Mouse (Mus musculus) limb, embryonic 14.5 days (tissue): ENCODE results near the gene Ifnl3. TPM values are rescaled to one million over a fixed set of nuclear protein-coding genes. Genes with fewer than 3 reads are reported as not detected.
"Not testable (repeated sequence)": the region's sequence is repeated elsewhere in the genome, so short reads cannot be mapped to it uniquely, and the experiment has no call there.

Experiments
- ATAC-seq: fragments of 200-750 bp; cut with Nextera tagmentation; 2 replicates; pipeline ENCODE4 v1.8.0; 2017; ENCODE audit warnings: low read depth, moderate number of reproducible peaks, moderate TSS enrichment; ENCODE audit not compliant: low FRiP score
- DNase-seq: peaks from one replicate; pipeline ENCODE4 v3.0.0-alpha.2; 2015; ENCODE audit warnings: low spot score
- H3K27ac ChIP-seq: fragments of 300-500 bp; sonication (generic); replicated peaks from 2 replicates; pipeline ENCODE4 v1.5.1; 2014; ENCODE audit warnings: low read depth, mild to moderate bottlenecking, low read length, moderate library complexity, mixed read lengths
- H3K27me3 ChIP-seq: fragments of 300-500 bp; sonication (generic); 2 replicates; pipeline ENCODE4 v1.6.1; 2014; ENCODE audit warnings: low read length, mixed read lengths; ENCODE audit not compliant: control insufficient read depth, insufficient read depth
- H3K36me3 ChIP-seq: fragments of 300-500 bp; sonication (generic); 2 replicates; pipeline ENCODE4 v1.6.1; 2014; ENCODE audit warnings: mild to moderate bottlenecking, low read length, moderate library complexity, mixed read lengths; ENCODE audit not compliant: control insufficient read depth, insufficient read depth
- H3K4me1 ChIP-seq: fragments of 300-500 bp; sonication (generic); 2 replicates; pipeline ENCODE4 v1.6.1; 2014; ENCODE audit warnings: antibody characterized with exemption, low read length, mixed read lengths; ENCODE audit not compliant: control insufficient read depth, insufficient read depth
- H3K4me2 ChIP-seq: fragments of 300-500 bp; sonication (generic); replicated peaks from 2 replicates; pipeline ENCODE4 v1.6.1; 2014; ENCODE audit warnings: low read depth, mild to moderate bottlenecking, low read length, moderate library complexity; ENCODE audit not compliant: severe bottlenecking
- H3K4me3 ChIP-seq: fragments of 300-500 bp; sonication (generic); replicated peaks from 2 replicates; pipeline ENCODE4 v1.5.1; 2014; ENCODE audit warnings: low read length
- H3K9ac ChIP-seq: fragments of 300-500 bp; sonication (generic); 2 replicates; pipeline ENCODE4 v1.6.1; 2014; ENCODE audit warnings: mild to moderate bottlenecking, low read depth, low read length, moderate library complexity; ENCODE audit not compliant: severe bottlenecking
- H3K9me3 ChIP-seq: fragments of 300-500 bp; sonication (generic); 2 replicates; pipeline ENCODE4 v1.6.1; 2016; ENCODE audit warnings: low read length; ENCODE audit not compliant: control insufficient read depth
- POLR2A ChIP-seq: fragments of 200-500 bp; IDR thresholded peaks from 2 replicates; pipeline ENCODE4 v1.8.0; 2012; ENCODE audit warnings: inconsistent platforms, mild to moderate bottlenecking, moderate library complexity, borderline replicate concordance; ENCODE audit not compliant: insufficient read depth, insufficient read length; ENCODE audit errors: extremely low read depth
- WGBS: fragments of 180-500 bp; shearing (Covaris S2); extraction: QIAGEN DNeasy Blood & Tissue Kit; methylation state at CpG from one replicate; pipeline ENCODE4 v1.1.7; 2014; 5-methylcytosine and 5-hydroxymethylcytosine counted together
- polyA plus RNA-seq, 2 experiments: library from polyadenylated mRNA; depleted of rRNA in 1 of 2; stranded (reverse) in 1 of 2; unstranded in 1 of 2; fragments of >200 nt; fragmentation: Nextera tagmentation in 1 of 2; extraction: Ambion mirVana in 1 of 2; gene quantifications; 2 replicates each; pipeline versions ENCODE4 v1.2.1 to v1.2.3; 2012 to 2014

Gene Ifnl3
- not detected in 2 replicates for polyA plus RNA-seq (2012; rRNA removed)
- not detected in 2 replicates for polyA plus RNA-seq (2014; fragmentation: Nextera tagmentation; extraction: Ambion mirVana)

DNA sequence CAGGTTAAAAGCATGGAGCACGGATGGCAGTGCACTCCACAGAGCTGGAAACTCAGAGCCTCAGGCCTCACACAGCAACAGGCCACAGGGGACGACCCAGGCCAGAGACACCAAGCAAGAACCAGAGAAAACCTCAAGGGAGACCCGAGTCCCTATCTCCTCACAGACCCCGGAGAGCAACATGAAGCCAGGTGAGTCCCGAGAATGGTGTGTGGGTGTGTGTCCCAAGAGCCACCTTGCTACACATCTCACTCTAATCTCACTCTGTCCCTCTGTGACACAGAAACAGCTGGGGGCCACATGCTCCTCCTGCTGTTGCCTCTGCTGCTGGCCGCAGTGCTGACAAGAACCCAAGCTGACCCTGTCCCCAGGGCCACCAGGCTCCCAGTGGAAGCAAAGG is at the start of gene Ifnl3:
Ifnl3 (plus strand) TSS at position 301 of the 400 bp plus-strand sequence.
- not testable (repeated sequence) for H3K9me3 ChIP-seq, DNase-seq, ATAC-seq, H3K4me3 ChIP-seq, H3K27me3 ChIP-seq, H3K27ac ChIP-seq, H3K9ac ChIP-seq, H3K4me2 ChIP-seq, H3K4me1 ChIP-seq, H3K36me3 ChIP-seq
- WGBS, result 72% methylated on average over 5 of the region's 6 CpGs

DNA sequence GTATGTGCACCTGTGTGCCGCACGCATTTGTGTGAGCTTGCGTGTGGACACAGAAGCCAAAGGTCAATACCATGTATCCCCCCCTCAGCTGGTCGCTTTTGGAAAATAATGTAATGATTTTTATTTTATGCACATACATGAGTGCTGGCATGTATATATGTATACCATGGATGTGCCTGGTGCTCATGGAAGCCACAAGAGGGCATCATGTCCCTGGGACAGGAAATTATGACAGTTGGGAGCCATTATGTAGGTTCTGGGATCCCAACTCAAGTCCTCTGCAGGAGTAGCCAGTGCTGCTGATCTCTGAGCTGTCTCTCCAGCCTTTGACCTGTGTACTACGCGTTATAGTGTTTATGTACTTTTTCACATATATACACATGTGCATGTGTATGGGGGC is 46.4 kb upstream of the Ifnl3 start:
- no peak for TF ChIP-seq POLR2A
- no peak for DNase-seq
- 86% methylated on average over 6 of the region's 6 CpGs for WGBS
- Histone ChIP-seq H3K27ac (no peak overlapping the region), H3K9me3 (no peaks in the 10 kb centered on the region), H3K4me2 (no peak overlapping the region), H3K4me3 (no peak overlapping the region), H3K27me3 (no peaks in the 10 kb centered on the region), H3K36me3 (no peaks in the 10 kb centered on the region), H3K4me1 (no peaks in the 10 kb centered on the region), H3K9ac (no peak overlapping the region)
- no peak for ATAC-seq

DNA sequence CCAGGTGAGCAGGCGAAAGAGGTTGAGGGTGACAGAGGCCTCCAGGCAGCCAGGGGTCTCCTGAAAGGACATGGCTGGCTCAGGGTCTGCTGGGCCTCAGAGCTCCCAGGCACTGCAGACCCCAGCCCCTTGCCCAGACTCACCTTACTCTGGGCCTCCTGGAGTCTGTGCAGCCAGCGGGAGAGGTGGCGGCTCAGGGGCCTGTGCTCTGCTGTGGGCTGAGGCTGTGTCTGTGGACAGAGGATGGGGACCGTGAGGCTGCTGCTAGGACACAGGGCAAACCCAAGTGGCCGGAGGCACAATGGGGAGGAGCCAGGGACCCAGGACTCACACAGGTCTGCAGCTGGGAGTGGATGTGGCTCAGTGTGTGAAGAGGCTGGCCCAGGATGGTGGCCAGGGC is 45.3 kb upstream of the Ifnl3 start:
- TF ChIP-seq POLR2A, result no peak
- Histone ChIP-seq H3K4me2 (no peak overlapping the region), H3K4me1 (no peaks in the 10 kb centered on the region), H3K9me3 (no peaks in the 10 kb centered on the region), H3K9ac (no peak overlapping the region; the same call in 1 of the 2 replicates), H3K36me3 (no peaks in the 10 kb centered on the region), H3K27ac (no peak overlapping the region), H3K27me3 (no peaks in the 10 kb centered on the region), H3K4me3 (no peak overlapping the region)
- WGBS, result 90% methylated on average over 3 of the region's 5 CpGs
- DNase-seq (no peak), ATAC-seq (no peak)

DNA sequence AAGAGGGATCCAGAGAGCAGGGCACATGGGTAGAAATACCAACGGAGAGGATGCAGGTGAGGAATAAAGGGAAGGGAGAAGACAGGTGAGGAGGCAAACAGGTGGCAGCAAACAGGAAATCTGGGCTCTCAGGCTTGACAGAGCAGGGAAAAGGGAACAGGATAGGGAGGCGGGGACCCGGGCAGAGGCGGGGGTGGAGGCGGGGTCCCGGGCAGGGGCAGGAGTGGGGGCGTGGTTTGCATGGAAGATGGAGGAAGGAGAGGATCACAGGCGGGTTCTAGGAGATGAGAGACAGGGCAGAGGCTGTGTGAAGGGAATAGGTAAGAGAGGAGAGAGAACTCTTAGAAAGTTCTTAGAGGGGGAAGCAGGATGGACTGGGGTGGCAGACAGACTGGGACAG is 43.8 kb upstream of the Ifnl3 start:
- no peaks in the 10 kb centered on the region for H3K27me3 ChIP-seq
- H3K4me2 ChIP-seq, result no peak overlapping the region
- H3K4me3 ChIP-seq, result no peak overlapping the region
- TF ChIP-seq POLR2A, result no peak
- no peak overlapping the region for H3K27ac ChIP-seq
- H3K9me3 ChIP-seq, result no peaks in the 10 kb centered on the region
- DNase-seq (no peak), ATAC-seq (no peak)
- no peak overlapping the region for H3K9ac ChIP-seq
- H3K36me3 ChIP-seq, result no peaks in the 10 kb centered on the region
- WGBS, result 3% methylated on average over 8 of the region's 8 CpGs
- no peaks in the 10 kb centered on the region for H3K4me1 ChIP-seq

DNA sequence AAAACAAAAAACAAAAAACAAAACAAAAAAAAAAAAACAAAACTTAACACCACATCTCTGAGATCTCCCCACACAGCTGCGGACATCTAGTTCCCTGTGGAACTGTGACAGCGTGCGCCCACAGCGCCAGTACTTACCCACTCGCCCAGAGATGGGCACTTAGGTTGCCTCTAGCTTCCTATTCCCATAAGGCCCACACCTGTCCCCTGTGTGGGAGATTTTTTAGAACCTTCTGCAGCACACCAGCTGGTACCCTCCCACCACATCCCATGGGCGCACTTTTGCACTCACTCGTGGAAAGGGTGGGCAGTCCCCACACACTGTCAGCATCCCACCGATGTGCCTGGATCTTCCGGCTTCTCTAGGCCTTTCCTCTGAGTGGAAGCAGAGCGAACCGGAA is 39.8 kb upstream of the Ifnl3 start:
- Histone ChIP-seq H3K9ac (no peak overlapping the region), H3K4me1 (no peaks in the 10 kb centered on the region), H3K4me3 (no peak overlapping the region), H3K27ac (no peak overlapping the region), H3K27me3 (no peaks in the 10 kb centered on the region), H3K4me2 (no peak overlapping the region), H3K36me3 (no peaks in the 10 kb centered on the region), H3K9me3 (no peaks in the 10 kb centered on the region)
- DNase-seq, result no peak
- no peak for TF ChIP-seq POLR2A
- ATAC-seq, result no peak
- 80% methylated on average over 11 of the region's 11 CpGs for WGBS

DNA sequence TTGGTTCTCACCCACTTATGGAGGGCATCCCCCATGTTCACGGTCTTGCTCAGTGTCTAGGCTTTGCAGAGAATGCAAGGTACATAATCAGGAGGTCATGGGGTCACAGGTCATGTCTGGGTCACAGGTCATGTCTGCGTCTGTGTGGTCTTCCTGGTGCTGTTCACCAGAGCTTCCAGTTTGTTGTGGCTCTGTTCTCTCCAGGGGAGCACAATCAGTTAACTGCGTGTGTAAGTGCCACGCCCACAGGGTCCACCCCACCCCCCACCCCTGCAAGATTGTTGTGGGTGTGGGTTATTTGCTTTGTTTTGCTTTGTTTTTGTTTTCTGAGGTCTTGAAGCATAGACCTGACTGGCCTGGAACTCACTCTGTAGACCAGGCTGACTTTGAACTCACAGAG is 38.4 kb upstream of the Ifnl3 start:
- ATAC-seq (no peak), DNase-seq (no peak)
- no peak for TF ChIP-seq POLR2A
- no peak overlapping the region for H3K4me3 ChIP-seq
- H3K4me2 ChIP-seq, result no peak overlapping the region
- no peaks in the 10 kb centered on the region for H3K36me3 ChIP-seq
- no peak overlapping the region for H3K9ac ChIP-seq
- H3K4me1 ChIP-seq, result no peaks in the 10 kb centered on the region
- no peaks in the 10 kb centered on the region for H3K9me3 ChIP-seq
- H3K27me3 ChIP-seq, result no peaks in the 10 kb centered on the region
- WGBS, result 28% methylated on average over 4 of the region's 4 CpGs
- no peak overlapping the region for H3K27ac ChIP-seq
